Mouse (Mus musculus) MEL (cell line): ENCODE results near the gene Mef2b.

Experiments
- BHLHE40 ChIP-seq: IDR thresholded peaks from 2 replicates; pipeline ENCODE4 v1.6.1; 2012; ENCODE audit warnings: low read depth, mild to moderate bottlenecking, inconsistent platforms, low read length, improper control_type of control experiment, borderline replicate concordance
- CTCF ChIP-seq, 3 experiments: IDR thresholded peaks in 2 of 3; conservative IDR thresholded peaks in 1 of 3; 2 replicates each; pipeline ENCODE4 v1.5.1; 2011 to 2012; ENCODE audit warnings: low read length in 3 of 3, low read depth in 2 of 3, mild to moderate bottlenecking in 2 of 3, improper control_type of control experiment in 1 of 3, inconsistent platforms in 1 of 3, mixed read lengths in 1 of 3, moderate library complexity in 1 of 3; ENCODE audit not compliant: control insufficient read depth in 1 of 3, insufficient read depth in 1 of 3, poor library complexity in 1 of 3, severe bottlenecking in 1 of 3
- ETS1 ChIP-seq: IDR thresholded peaks from 2 replicates; pipeline ENCODE4 v1.6.1; 2012; ENCODE audit warnings: low read depth, mild to moderate bottlenecking, inconsistent platforms, low read length, improper control_type of control experiment, moderate library complexity
- GABPA ChIP-seq: IDR thresholded peaks from 2 replicates; pipeline ENCODE4 v1.6.1; 2012; ENCODE audit warnings: low read depth, mild to moderate bottlenecking, inconsistent platforms, low read length, improper control_type of control experiment, moderate library complexity
- MAX ChIP-seq: IDR thresholded peaks from 2 replicates; pipeline ENCODE4 v1.6.1; 2011; ENCODE audit warnings: low read length, improper control_type of control experiment
- USF1 ChIP-seq: IDR thresholded peaks from 2 replicates; pipeline ENCODE4 v1.6.1; 2014; ENCODE audit warnings: low read depth, mild to moderate bottlenecking, inconsistent platforms, low read length, improper control_type of control experiment, moderate library complexity

DNA sequence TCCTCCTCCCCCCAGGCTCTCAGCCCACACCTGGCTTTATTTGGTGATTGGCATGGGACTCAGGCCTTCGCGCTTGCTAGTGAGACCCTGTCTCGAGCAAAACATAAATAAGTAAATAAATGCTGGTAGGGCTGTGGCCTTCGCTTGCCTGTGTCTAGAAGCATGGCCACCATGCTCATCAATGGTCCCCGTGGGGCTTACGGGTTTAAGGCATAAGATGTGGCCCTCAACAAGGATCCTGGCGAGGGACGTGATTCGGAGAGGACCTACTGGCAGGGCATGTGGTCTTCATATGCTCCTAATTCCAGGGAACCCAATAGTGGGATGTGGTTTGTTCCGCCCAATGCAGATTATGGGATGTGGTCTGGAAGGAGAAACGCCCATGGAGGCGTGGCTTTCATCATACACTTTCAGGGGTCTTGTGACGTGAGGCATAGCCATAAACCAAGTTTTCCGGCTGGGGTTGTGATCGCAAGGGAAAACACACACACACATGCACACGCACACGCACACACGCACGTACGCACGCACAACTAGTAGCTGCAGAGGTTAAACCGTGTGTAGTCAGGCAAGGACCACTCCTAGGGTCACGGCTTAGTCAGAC, 28.2 kb upstream of the Mef2b start:
- no peak for TF ChIP-seq MAX
- no peak for TF ChIP-seq BHLHE40
- TF ChIP-seq CTCF (IDR thresholded peaks at IDR 0.05 in 2 of 3, conservative IDR thresholded peaks at IDR 0.05 in 1 of 3; ENCODE audit: control insufficient read depth in 1 of 3, insufficient read depth in 1 of 3, low read depth in 2 of 3, low read length in 3 of 3, poor library complexity in 1 of 3, severe bottlenecking in 1 of 3) = no peak
- no peak for TF ChIP-seq ETS1
- no peak for TF ChIP-seq GABPA
- no peak for TF ChIP-seq USF1
